24 mouse cellular contexts compared by ENCODE assay signal in the genomic region with DNA sequence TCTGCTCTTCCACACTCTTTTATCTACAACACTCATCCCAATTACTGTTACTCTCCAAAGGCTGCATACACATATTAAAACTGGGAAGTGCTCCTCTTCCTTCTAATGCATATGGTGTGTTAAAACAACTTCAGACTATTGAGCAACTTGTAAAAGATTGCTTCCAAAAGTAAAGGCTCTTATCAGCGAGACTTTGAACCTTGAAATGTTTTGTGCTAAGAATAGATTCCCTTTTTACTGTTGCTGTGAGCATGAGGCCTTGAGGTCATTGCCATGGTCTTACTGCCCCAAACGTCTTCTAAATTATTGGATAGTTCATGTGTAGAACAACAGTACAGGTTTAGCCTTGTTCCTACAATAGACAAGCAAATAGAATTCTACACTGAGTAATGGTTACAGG.
DNase-seq lines count a peak whose midpoint lies in the region; ATAC-seq and TF ChIP-seq lines count a peak whose summit lies in the region.
"Had no signal": no experiment of that assay in that cellular context is flagged by ENCODE, and none has a peak within 500 bp of the region (broad histone marks: within the 10 kb centered on the region; RNA-seq: fewer than 3 reads in every experiment).

No protein-coding gene starts in this region.

- no peak overlapping the region for H3K4me2 ChIP-seq in liver, embryonic 12.5 days
- no peak overlapping the region for H3K4me2 ChIP-seq in intestine, embryonic 15.5 days (replicated peaks)
- no peak overlapping the region for H3K4me2 ChIP-seq in intestine, embryonic 16.5 days (ENCODE audit: low read depth, low read length)
- H3K4me2 ChIP-seq in stomach, embryonic 15.5 days, result no peak overlapping the region
- H3K4me2 ChIP-seq in midbrain, postnatal 0 days (ENCODE audit: low read depth, low read length, poor library complexity, severe bottlenecking), result no peak overlapping the region
- H3K4me2 ChIP-seq: embryonic facial prominence, embryonic 12.5 days; forebrain, embryonic 13.5 days; forebrain, embryonic 15.5 days had no signal

- H3K9me3 ChIP-seq in liver, embryonic 12.5 days (replicated peaks), result no peaks in the 10 kb centered on the region
- H3K9me3 ChIP-seq in intestine, embryonic 15.5 days, result no peaks in the 10 kb centered on the region
- H3K9me3 ChIP-seq in intestine, embryonic 16.5 days (ENCODE audit: control insufficient read depth, low read length), result no peaks in the 10 kb centered on the region
- no peaks in the 10 kb centered on the region for H3K9me3 ChIP-seq in stomach, embryonic 15.5 days
- H3K9me3 ChIP-seq in midbrain, postnatal 0 days (ENCODE audit: low read length), result no peaks in the 10 kb centered on the region
- H3K9me3 ChIP-seq: embryonic facial prominence, embryonic 10.5 days; embryonic facial prominence, embryonic 12.5 days; forebrain, embryonic 13.5 days; forebrain, embryonic 15.5 days; G1E had no signal

- TF ChIP-seq CTCF in liver, adult 2 months (IDR thresholded peaks at IDR 0.05; ENCODE audit: low read depth, low read length), result no peak
- TF ChIP-seq CTCF in midbrain, postnatal 0 days (IDR thresholded peaks at IDR 0.05), result no peak
- no peak for TF ChIP-seq CTCF in heart, adult 2 months (IDR thresholded peaks at IDR 0.05)

- no peaks in the 10 kb centered on the region for H3K79me2 ChIP-seq in liver, adult 2 months (ENCODE audit: control insufficient read depth, insufficient read depth, low read length)
- no peaks in the 10 kb centered on the region for H3K79me2 ChIP-seq in heart, adult 2 months (replicated peaks; ENCODE audit: control insufficient read depth, insufficient read depth, low read length)

- WGBS in liver, adult 2 months, result 10% methylated on average over 2 of the region's 2 CpGs
- WGBS in liver, embryonic 12.5 days (ENCODE audit: insufficient replicate concordance), result 36% methylated on average over 2 of the region's 2 CpGs
- 53% methylated on average over 2 of the region's 2 CpGs for WGBS in intestine, embryonic 15.5 days
- 47% methylated on average over 2 of the region's 2 CpGs for WGBS in intestine, embryonic 16.5 days
- 63% methylated on average over 2 of the region's 2 CpGs for WGBS in stomach, embryonic 15.5 days
- 81% methylated on average over 2 of the region's 2 CpGs for WGBS in midbrain, postnatal 0 days
- 29% methylated on average over 2 of the region's 2 CpGs for WGBS in heart, adult 2 months

- ATAC-seq in liver, embryonic 12.5 days, result no peak
- peak; percentile 88 for ATAC-seq in intestine, embryonic 15.5 days
- peak; percentile 92 for ATAC-seq in intestine, embryonic 16.5 days
- peak; percentile 22; the same call in 1 of the 2 replicates for ATAC-seq in stomach, embryonic 15.5 days (ENCODE audit: insufficient read depth, low FRiP score, low read depth)
- ATAC-seq in midbrain, postnatal 0 days (ENCODE audit: low FRiP score), result no peak
- ATAC-seq: activated CD4-positive, CD25-positive, alpha-beta regulatory T cell, adult 4 months; CD4-positive, CD25-positive, alpha-beta regulatory T cell, adult 4 months; forebrain, embryonic 13.5 days; forebrain, embryonic 15.5 days; forebrain, postnatal 0 days; Patski had no signal

- TF ChIP-seq POLR2A in liver, adult 2 months (IDR thresholded peaks at IDR 0.05; ENCODE audit: extremely low read depth, insufficient read depth, low read length), result no peak
- no peak for TF ChIP-seq POLR2A in heart, adult 2 months (IDR thresholded peaks at IDR 0.05; ENCODE audit: insufficient read depth, low read depth, low read length)

- no peaks in the 10 kb centered on the region for H3K27me3 ChIP-seq in liver, adult 2 months (ENCODE audit: control insufficient read depth, insufficient read depth, low read length)
- H3K27me3 ChIP-seq in liver, embryonic 12.5 days (replicated peaks), result no peaks in the 10 kb centered on the region
- H3K27me3 ChIP-seq in intestine, embryonic 15.5 days (replicated peaks), result no peaks in the 10 kb centered on the region
- H3K27me3 ChIP-seq in intestine, embryonic 16.5 days (replicated peaks; ENCODE audit: control insufficient read depth, insufficient read depth, low read length), result no peaks in the 10 kb centered on the region
- no peaks in the 10 kb centered on the region for H3K27me3 ChIP-seq in stomach, embryonic 15.5 days (replicated peaks)
- H3K27me3 ChIP-seq in midbrain, postnatal 0 days (ENCODE audit: insufficient read depth, low read length), result no peaks in the 10 kb centered on the region
- no peaks in the 10 kb centered on the region for H3K27me3 ChIP-seq in heart, adult 2 months (ENCODE audit: control insufficient read depth, insufficient read depth, low read length)
- H3K27me3 ChIP-seq: CH12.LX; embryonic facial prominence, embryonic 12.5 days; forebrain, embryonic 13.5 days; forebrain, embryonic 15.5 days had no signal

- no peak overlapping the region for H3K4me3 ChIP-seq in liver, adult 2 months (ENCODE audit: insufficient read depth, low read depth, low read length)
- no peak overlapping the region for H3K4me3 ChIP-seq in liver, embryonic 12.5 days
- H3K4me3 ChIP-seq in intestine, embryonic 15.5 days (replicated peaks), result no peak overlapping the region
- no peak overlapping the region for H3K4me3 ChIP-seq in intestine, embryonic 16.5 days (ENCODE audit: low read length)
- no peak overlapping the region for H3K4me3 ChIP-seq in stomach, embryonic 15.5 days (replicated peaks)
- no peak overlapping the region for H3K4me3 ChIP-seq in midbrain, postnatal 0 days (ENCODE audit: low read depth, low read length)
- H3K4me3 ChIP-seq in heart, adult 2 months, result no peak overlapping the region
- H3K4me3 ChIP-seq: embryonic facial prominence, embryonic 10.5 days; embryonic facial prominence, embryonic 12.5 days; forebrain, embryonic 13.5 days; forebrain, embryonic 15.5 days had no signal

- H3K27ac ChIP-seq in liver, adult 2 months (replicated peaks; ENCODE audit: insufficient read depth, low read depth, low read length), result no peak overlapping the region
- no peak overlapping the region for H3K27ac ChIP-seq in liver, embryonic 12.5 days
- H3K27ac ChIP-seq in intestine, embryonic 15.5 days, result no peak overlapping the region
- H3K27ac ChIP-seq in intestine, embryonic 16.5 days (ENCODE audit: low read length), result no peak overlapping the region
- no peak overlapping the region for H3K27ac ChIP-seq in stomach, embryonic 15.5 days
- no peak overlapping the region for H3K27ac ChIP-seq in midbrain, postnatal 0 days (ENCODE audit: low read depth, low read length)
- H3K27ac ChIP-seq in heart, adult 2 months, result no peak overlapping the region
- H3K27ac ChIP-seq: embryonic facial prominence, embryonic 10.5 days; embryonic facial prominence, embryonic 12.5 days; forebrain, embryonic 13.5 days; forebrain, embryonic 15.5 days had no signal

- no peak overlapping the region for H3K9ac ChIP-seq in liver, adult 2 months (ENCODE audit: low read depth, low read length)
- H3K9ac ChIP-seq in liver, embryonic 12.5 days, result no peak overlapping the region
- H3K9ac ChIP-seq in intestine, embryonic 15.5 days, result no peak overlapping the region
- H3K9ac ChIP-seq in intestine, embryonic 16.5 days (ENCODE audit: low read depth, low read length), result no peak overlapping the region
- no peak overlapping the region for H3K9ac ChIP-seq in stomach, embryonic 15.5 days
- H3K9ac ChIP-seq in midbrain, postnatal 0 days (replicated peaks; ENCODE audit: low read length, poor library complexity, severe bottlenecking), result no peak overlapping the region
- no peak overlapping the region for H3K9ac ChIP-seq in heart, adult 2 months (ENCODE audit: low read depth, low read length)
- H3K9ac ChIP-seq: embryonic facial prominence, embryonic 12.5 days; forebrain, embryonic 13.5 days; forebrain, embryonic 15.5 days; forebrain, postnatal 0 days had no signal

- intact Hi-C loops in heart, adult 2 months (cut with DNase I), result no loop called here

- DNase-seq in liver, adult 2 months (ENCODE audit: extremely low read depth, low read depth, low spot score), result peak; percentile 92
- DNase-seq in midbrain, postnatal 0 days (ENCODE audit: low spot score), result no peak
- DNase-seq in lung, adult 18-20 months, result no peak
- DNase-seq in heart, adult 2 months, result no peak
- DNase-seq: adrenal gland, postnatal 14 days; cerebellum, adult 11-12 months; cerebellum, adult 2 months; cerebellum, adult 9-10 months; cerebellum, postnatal 10 days; cerebellum, postnatal 25 days; forebrain, postnatal 0 days had no signal

- no peak for TF ChIP-seq EP300 in heart, adult 2 months (IDR thresholded peaks at IDR 0.05; ENCODE audit: insufficient read depth, low read depth, low read length)

- no peaks in the 10 kb centered on the region for H3K36me3 ChIP-seq in liver, adult 2 months (ENCODE audit: control insufficient read depth, insufficient read depth, low read length)
- H3K36me3 ChIP-seq in liver, embryonic 12.5 days, result no peaks in the 10 kb centered on the region
- no peaks in the 10 kb centered on the region for H3K36me3 ChIP-seq in intestine, embryonic 15.5 days
- no peaks in the 10 kb centered on the region for H3K36me3 ChIP-seq in intestine, embryonic 16.5 days (ENCODE audit: control insufficient read depth, insufficient read depth, low read length)
- no peaks in the 10 kb centered on the region for H3K36me3 ChIP-seq in stomach, embryonic 15.5 days
- H3K36me3 ChIP-seq in midbrain, postnatal 0 days (ENCODE audit: insufficient read depth, low read length), result no peaks in the 10 kb centered on the region
- H3K36me3 ChIP-seq in heart, adult 2 months (ENCODE audit: control insufficient read depth, insufficient read depth, low read length), result no peaks in the 10 kb centered on the region
- H3K36me3 ChIP-seq: embryonic facial prominence, embryonic 10.5 days; embryonic facial prominence, embryonic 12.5 days; forebrain, embryonic 15.5 days; G1E had no signal

- peaks cover 7% of the 10 kb centered on the region; the same call in 1 of the 2 replicates for H3K4me1 ChIP-seq in liver, adult 2 months (ENCODE audit: control insufficient read depth, insufficient read depth, low read length)
- H3K4me1 ChIP-seq in liver, embryonic 12.5 days, result no peaks in the 10 kb centered on the region
- no peaks in the 10 kb centered on the region for H3K4me1 ChIP-seq in intestine, embryonic 15.5 days (replicated peaks)
- H3K4me1 ChIP-seq in intestine, embryonic 16.5 days (ENCODE audit: control insufficient read depth, insufficient read depth, low read length), result no peaks in the 10 kb centered on the region
- H3K4me1 ChIP-seq in stomach, embryonic 15.5 days, result no peaks in the 10 kb centered on the region
- H3K4me1 ChIP-seq in midbrain, postnatal 0 days (ENCODE audit: insufficient read depth, low read length), result no peaks in the 10 kb centered on the region
- H3K4me1 ChIP-seq in heart, adult 2 months (ENCODE audit: control insufficient read depth, insufficient read depth, low read length), result no peaks in the 10 kb centered on the region; the same call in 1 of the 2 replicates
- H3K4me1 ChIP-seq: embryonic facial prominence, embryonic 10.5 days; embryonic facial prominence, embryonic 12.5 days; forebrain, embryonic 13.5 days had no signal

Comparison
In these comparisons a context has a peak if more than half of its experiments do, and no peak if none do; other contexts are left out.
1. ATAC-seq: peak in intestine, embryonic 15.5 days (single experiment), intestine, embryonic 16.5 days (single experiment) and stomach, embryonic 15.5 days (single experiment); none in liver, embryonic 12.5 days (single experiment) and midbrain, postnatal 0 days (single experiment).